Mouse (Mus musculus): ENCODE measurements around the gene Gm5788. TPM values are rescaled to one million over a fixed set of nuclear protein-coding genes. Genes with fewer than 3 reads are reported as not detected.
"Not testable (repeated sequence)": the region's sequence is repeated elsewhere in the genome, so short reads cannot be mapped to it uniquely, and the experiment has no call there.

Gene Gm5788
- polyA plus RNA-seq, 1 experiment from 2014 or later = not detected

DNA sequence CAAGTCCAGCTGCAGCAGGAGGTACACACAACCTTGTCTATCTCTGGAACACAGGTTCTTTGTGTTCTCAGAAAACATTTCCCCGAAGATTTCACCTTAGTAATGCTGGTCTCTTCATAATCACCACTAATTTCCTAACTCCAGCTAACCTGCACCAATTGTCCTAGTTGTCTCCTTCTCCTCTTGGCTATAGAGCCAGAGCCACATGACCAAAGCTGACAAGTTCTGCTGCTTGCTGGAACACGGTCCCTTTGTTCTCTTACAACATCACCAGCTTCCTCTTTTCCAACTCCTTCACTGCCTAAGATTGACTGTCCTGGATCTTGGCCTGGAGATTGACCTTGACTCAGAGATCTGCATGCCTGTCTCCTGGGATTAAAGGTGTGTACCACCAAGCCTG, 5.8 kb upstream of the Gm5788 start:
- not testable (repeated sequence) for H3K4me2 ChIP-seq (replicated peaks; ENCODE audit: low read depth, low read length); H3K9me3 ChIP-seq (ENCODE audit: control insufficient read depth, low read length); H3K9ac ChIP-seq (ENCODE audit: low read depth, low read length); H3K27me3 ChIP-seq (ENCODE audit: control insufficient read depth, insufficient read depth, low read length); H3K27ac ChIP-seq (ENCODE audit: low read depth, low read length); ATAC-seq (ENCODE audit: low FRiP score, low TSS enrichment); H3K36me3 ChIP-seq (ENCODE audit: control insufficient read depth, insufficient read depth, low read length); H3K4me1 ChIP-seq (ENCODE audit: control insufficient read depth, insufficient read depth, low read length); H3K4me3 ChIP-seq (ENCODE audit: low read length)
- 73% methylated on average over 2 of the region's 2 CpGs for WGBS

DNA sequence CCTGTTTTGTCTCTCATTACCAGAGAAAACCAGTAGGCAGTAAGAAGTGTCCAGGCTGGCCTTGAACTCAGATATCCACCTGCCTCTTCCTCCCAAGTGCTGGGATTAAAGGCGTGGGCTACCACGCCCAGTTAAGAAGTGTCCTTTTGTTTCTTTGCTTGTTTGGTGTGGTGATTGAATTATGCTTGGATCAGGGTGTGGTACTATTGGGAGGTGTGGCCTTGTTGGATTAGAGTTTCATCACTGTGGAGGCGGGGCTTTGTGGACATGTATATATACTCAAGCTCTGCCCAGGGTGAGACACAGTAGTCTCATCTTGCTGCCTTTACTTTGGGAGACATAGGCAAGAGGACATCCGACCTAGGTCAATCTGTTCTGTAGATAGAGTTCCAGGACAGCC, 19.5 kb downstream of the Gm5788 start, which contains the start of gene Gm8300:
Gene Gm8300 (plus strand): TSS at position 301 of the 400 bp plus-strand sequence.
- not testable (repeated sequence) for H3K9me3 ChIP-seq (ENCODE audit: control insufficient read depth, low read length); H3K9ac ChIP-seq (ENCODE audit: low read depth, low read length); H3K4me1 ChIP-seq (ENCODE audit: control insufficient read depth, insufficient read depth, low read length); H3K4me3 ChIP-seq (ENCODE audit: low read length); H3K27ac ChIP-seq (ENCODE audit: low read depth, low read length); ATAC-seq (ENCODE audit: low FRiP score, low TSS enrichment); H3K36me3 ChIP-seq (ENCODE audit: control insufficient read depth, insufficient read depth, low read length); H3K4me2 ChIP-seq (replicated peaks; ENCODE audit: low read depth, low read length); H3K27me3 ChIP-seq (ENCODE audit: control insufficient read depth, insufficient read depth, low read length)
- WGBS = 82% methylated on average over 4 of the region's 4 CpGs

DNA sequence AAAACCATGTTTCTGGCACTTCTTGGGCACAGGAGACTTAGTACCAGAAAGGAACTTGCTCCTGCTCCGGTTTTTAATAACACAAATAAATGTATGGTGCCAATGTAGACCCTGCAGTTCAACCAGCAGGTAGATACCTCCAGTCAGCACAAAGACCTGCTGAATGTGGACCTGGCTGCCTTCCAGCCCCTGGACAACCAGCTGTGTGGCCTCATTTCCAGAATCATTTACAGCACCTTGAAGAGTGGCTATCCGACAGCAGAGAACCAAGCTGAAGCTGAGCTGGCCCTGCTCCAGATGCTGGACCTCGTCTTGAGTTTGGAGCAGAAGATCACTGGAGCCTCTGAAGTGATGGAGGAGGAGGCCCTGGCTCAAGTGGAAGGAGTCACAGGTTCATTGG, 25.1 kb downstream of the Gm5788 start:
- H3K27me3 ChIP-seq (ENCODE audit: control insufficient read depth, insufficient read depth, low read length); H3K36me3 ChIP-seq (ENCODE audit: control insufficient read depth, insufficient read depth, low read length); ATAC-seq (ENCODE audit: low FRiP score, low TSS enrichment); H3K4me3 ChIP-seq (ENCODE audit: low read length); H3K4me1 ChIP-seq (ENCODE audit: control insufficient read depth, insufficient read depth, low read length); H3K4me2 ChIP-seq (replicated peaks; ENCODE audit: low read depth, low read length); H3K27ac ChIP-seq (ENCODE audit: low read depth, low read length); H3K9ac ChIP-seq (ENCODE audit: low read depth, low read length); H3K9me3 ChIP-seq (ENCODE audit: control insufficient read depth, low read length): not testable (repeated sequence)
- WGBS = 61% methylated on average over 3 of the region's 3 CpGs

DNA sequence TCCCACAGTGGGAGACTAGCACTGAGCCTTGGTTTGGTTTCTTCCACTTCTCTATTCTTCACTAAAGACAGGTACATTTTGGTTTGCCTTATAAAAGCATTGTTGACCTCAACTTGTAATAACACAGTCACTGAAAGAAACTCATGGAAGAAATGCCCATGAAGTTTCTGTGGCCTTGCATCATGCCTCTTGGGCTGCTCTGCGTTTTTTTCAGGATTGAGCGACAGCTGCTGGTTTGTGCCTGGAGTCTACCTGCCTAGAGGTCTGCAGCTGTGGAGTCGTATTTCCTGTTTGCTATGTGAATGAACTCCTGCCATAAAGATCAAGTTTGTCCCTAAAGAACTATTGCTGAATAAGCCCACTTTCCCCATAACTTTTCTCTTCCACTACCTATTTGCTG, 49.4 kb downstream of the Gm5788 start:
- H3K4me1 ChIP-seq (ENCODE audit: control insufficient read depth, insufficient read depth, low read length) = no peaks in the 10 kb centered on the region
- no peak for ATAC-seq (ENCODE audit: low FRiP score, low TSS enrichment)
- H3K36me3 ChIP-seq (ENCODE audit: control insufficient read depth, insufficient read depth, low read length) = no peaks in the 10 kb centered on the region
- WGBS = 74% methylated on average over 3 of the region's 3 CpGs
- H3K9ac ChIP-seq (ENCODE audit: low read depth, low read length) = no peak overlapping the region
- H3K9me3 ChIP-seq (ENCODE audit: control insufficient read depth, low read length) = no peaks in the 10 kb centered on the region
- no peak overlapping the region for H3K4me3 ChIP-seq (ENCODE audit: low read length)
- no peak overlapping the region for H3K4me2 ChIP-seq (replicated peaks; ENCODE audit: low read depth, low read length)
- no peaks in the 10 kb centered on the region for H3K27me3 ChIP-seq (ENCODE audit: control insufficient read depth, insufficient read depth, low read length)
- H3K27ac ChIP-seq (ENCODE audit: low read depth, low read length) = no peak overlapping the region

Other genes starting within 250 kb of the Gm5788 start
- 42.9 and 50.7 TPM in 2 replicates for gene Vipas39, start 228.5 kb upstream of the Gm5788 start, polyA plus RNA-seq (2014; fragmentation: Nextera tagmentation; extraction: Ambion mirVana)
- 203 and 219 TPM in 2 replicates for gene Ahsa1, start 228.2 kb upstream of the Gm5788 start, polyA plus RNA-seq (2014; fragmentation: Nextera tagmentation; extraction: Ambion mirVana)
- 0.36 and 0.54 TPM in 2 replicates for gene Ism2, start 195.0 kb upstream of the Gm5788 start, polyA plus RNA-seq (2014; fragmentation: Nextera tagmentation; extraction: Ambion mirVana)
- 65.1 and 85.3 TPM in 2 replicates for gene Sptlc2, start 106.4 kb upstream of the Gm5788 start, polyA plus RNA-seq (2014; fragmentation: Nextera tagmentation; extraction: Ambion mirVana)
- 269 and 468 TPM in 2 replicates for gene Slirp, start 50.8 kb upstream of the Gm5788 start, polyA plus RNA-seq (2014; fragmentation: Nextera tagmentation; extraction: Ambion mirVana)
- 63.7 and 75.6 TPM in 2 replicates for gene Alkbh1, start 50.7 kb upstream of the Gm5788 start, polyA plus RNA-seq (2014; fragmentation: Nextera tagmentation; extraction: Ambion mirVana)
- 142 and 161 TPM in 2 replicates for gene Snw1, start 22.4 kb upstream of the Gm5788 start, polyA plus RNA-seq (2014; fragmentation: Nextera tagmentation; extraction: Ambion mirVana)
- not detected in 2 replicates for gene Gm8300, start 19.6 kb downstream of the Gm5788 start, polyA plus RNA-seq (2014; fragmentation: Nextera tagmentation; extraction: Ambion mirVana)
- not detected in 2 replicates for gene Oog1, start 108.0 kb downstream of the Gm5788 start, polyA plus RNA-seq (2014; fragmentation: Nextera tagmentation; extraction: Ambion mirVana)
- not detected in 2 replicates for gene Gm4027, start 124.1 kb downstream of the Gm5788 start, polyA plus RNA-seq (2014; fragmentation: Nextera tagmentation; extraction: Ambion mirVana)
- not detected in 2 replicates for gene Gm16381, start 149.9 kb downstream of the Gm5788 start, polyA plus RNA-seq (2014; fragmentation: Nextera tagmentation; extraction: Ambion mirVana)

Measured in kidney, embryonic 14.5 days (tissue).